Mouse (Mus musculus): Measurements from ENCODE around the gene Fn1. TPM values are rescaled to one million over a fixed set of nuclear protein-coding genes. Genes with fewer than 3 reads are reported as not detected.

The Fn1 gene
- polyA plus RNA-seq, 1 experiment from 2014 or later, result 415 TPM

GRCm38 (mm10) chr1:71570116-71570515 is 82.9 kb downstream of the Fn1 start:
- Histone ChIP-seq H3K4me3 (no peak overlapping the region), H3K9me3 (replicated peaks) (no peaks in the 10 kb centered on the region), H3K27ac (ENCODE audit: poor library complexity, severe bottlenecking) (no peak overlapping the region), H3K4me1 (replicated peaks) (peaks cover 9% of the 10 kb centered on the region; the same call in 1 of the 2 replicates), H3K9ac (no peak overlapping the region), H3K4me2 (no peak overlapping the region), H3K36me3 (peaks cover 82% of the 10 kb centered on the region), H3K27me3 (replicated peaks) (no peaks in the 10 kb centered on the region)
- ATAC-seq (ENCODE audit: insufficient number of reproducible peaks, low FRiP score), result no peak
- 85% methylated on average over 4 of the region's 4 CpGs for WGBS

GRCm38 (mm10) chr1:71567884-71568605 is 85.0 kb downstream of the Fn1 start:
- Histone ChIP-seq H3K9me3 (replicated peaks) (no peaks in the 10 kb centered on the region), H3K4me1 (replicated peaks) (peaks cover 9% of the 10 kb centered on the region; the same call in 1 of the 2 replicates), H3K4me3 (no peak overlapping the region), H3K27me3 (replicated peaks) (no peaks in the 10 kb centered on the region), H3K4me2 (no peak overlapping the region), H3K9ac (no peak overlapping the region), H3K36me3 (peaks cover 88% of the 10 kb centered on the region), H3K27ac (ENCODE audit: poor library complexity, severe bottlenecking) (no peak overlapping the region)
- no peak for ATAC-seq (ENCODE audit: insufficient number of reproducible peaks, low FRiP score)
- WGBS, result 78% methylated on average over 16 of the region's 16 CpGs

GRCm38 (mm10) chr1:71564291-71564690 is 88.7 kb downstream of the Fn1 start:
- Histone ChIP-seq H3K4me3 (no peak overlapping the region), H3K27me3 (replicated peaks) (no peaks in the 10 kb centered on the region), H3K36me3 (peaks cover 87% of the 10 kb centered on the region), H3K4me1 (replicated peaks) (peaks cover 9% of the 10 kb centered on the region; the same call in 1 of the 2 replicates), H3K4me2 (no peak overlapping the region), H3K9me3 (replicated peaks) (peaks cover 5% of the 10 kb centered on the region; the same call in 1 of the 2 replicates), H3K9ac (no peak overlapping the region), H3K27ac (ENCODE audit: poor library complexity, severe bottlenecking) (no peak overlapping the region)
- WGBS, result 91% methylated on average over 7 of the region's 7 CpGs
- no peak for ATAC-seq (ENCODE audit: insufficient number of reproducible peaks, low FRiP score)

GRCm38 (mm10) chr1:71560626-71561025 is 92.4 kb downstream of the Fn1 start:
- H3K4me3 ChIP-seq, result no peak overlapping the region
- ATAC-seq (ENCODE audit: insufficient number of reproducible peaks, low FRiP score), result no peak
- peaks cover 11% of the 10 kb centered on the region for H3K4me1 ChIP-seq (replicated peaks)
- H3K27ac ChIP-seq (ENCODE audit: poor library complexity, severe bottlenecking), result no peak overlapping the region
- 92% methylated on average over 4 of the region's 4 CpGs for WGBS
- peaks cover 5% of the 10 kb centered on the region; the same call in 1 of the 2 replicates for H3K9me3 ChIP-seq (replicated peaks)
- no peak overlapping the region for H3K9ac ChIP-seq
- peaks cover 56% of the 10 kb centered on the region for H3K36me3 ChIP-seq
- no peak overlapping the region for H3K4me2 ChIP-seq
- H3K27me3 ChIP-seq (replicated peaks), result no peaks in the 10 kb centered on the region

- no peaks in the 10 kb centered on the region for H3K27me3 ChIP-seq (replicated peaks)
- H3K4me1 ChIP-seq (replicated peaks), result peaks cover 11% of the 10 kb centered on the region
- WGBS, result under 1% methylated on average over 55 of the region's 55 CpGs
- H3K9me3 ChIP-seq (replicated peaks), result peaks cover 5% of the 10 kb centered on the region; the same call in 1 of the 2 replicates
- H3K4me2 ChIP-seq, result peak within 1 kb of the TSS; percentile 93
- H3K36me3 ChIP-seq, result peaks cover 25% of the 10 kb centered on the region
- peak within 1 kb of the TSS; percentile 67 for H3K27ac ChIP-seq (ENCODE audit: poor library complexity, severe bottlenecking)
- peak within 1 kb of the TSS; percentile 78 for H3K4me3 ChIP-seq
- peak; percentile 100 for ATAC-seq (ENCODE audit: insufficient number of reproducible peaks, low FRiP score)
- H3K9ac ChIP-seq, result peak within 1 kb of the TSS; percentile 88
Observed at GRCm38 (mm10) chr1:71556688-71557612, 96.0 kb downstream of the Fn1 start, which contains the start of gene Atic. Gene Atic (plus strand): TSS chr1:71557150.

GRCm38 (mm10) chr1:71550626-71551195 is 102.3 kb downstream of the Fn1 start:
- no peak for ATAC-seq (ENCODE audit: insufficient number of reproducible peaks, low FRiP score)
- Histone ChIP-seq H3K36me3 (no peaks in the 10 kb centered on the region), H3K9ac (no peak overlapping the region), H3K4me2 (no peak overlapping the region), H3K9me3 (replicated peaks) (no peaks in the 10 kb centered on the region), H3K4me3 (no peak overlapping the region), H3K27me3 (replicated peaks) (no peaks in the 10 kb centered on the region), H3K4me1 (replicated peaks) (0 out of 2 replicates have a peak, but pooled peaks cover 2% of the 10 kb centered on the region), H3K27ac (ENCODE audit: poor library complexity, severe bottlenecking) (no peak overlapping the region)
- 70% methylated on average over 10 of the region's 10 CpGs for WGBS

- no peak overlapping the region for H3K4me2 ChIP-seq
- no peak for ATAC-seq (ENCODE audit: insufficient number of reproducible peaks, low FRiP score)
- H3K9me3 ChIP-seq (replicated peaks), result 0 out of 2 replicates have a peak, but pooled peaks cover 3% of the 10 kb centered on the region
- 78% methylated on average over 3 of the region's 3 CpGs for WGBS
- H3K36me3 ChIP-seq, result no peaks in the 10 kb centered on the region
- no peak overlapping the region for H3K9ac ChIP-seq
- no peaks in the 10 kb centered on the region for H3K4me1 ChIP-seq (replicated peaks)
- no peak overlapping the region for H3K4me3 ChIP-seq
- no peaks in the 10 kb centered on the region for H3K27me3 ChIP-seq (replicated peaks)
- H3K27ac ChIP-seq (ENCODE audit: poor library complexity, severe bottlenecking), result no peak overlapping the region
Observed at GRCm38 (mm10) chr1:71540437-71540836, 112.6 kb downstream of the Fn1 start.

- no peaks in the 10 kb centered on the region for H3K4me1 ChIP-seq (replicated peaks)
- no peak overlapping the region for H3K9ac ChIP-seq
- ATAC-seq (ENCODE audit: insufficient number of reproducible peaks, low FRiP score), result no peak
- H3K36me3 ChIP-seq, result no peaks in the 10 kb centered on the region
- H3K4me2 ChIP-seq, result no peak overlapping the region
- no peaks in the 10 kb centered on the region for H3K27me3 ChIP-seq (replicated peaks)
- no peak overlapping the region for H3K4me3 ChIP-seq
- no peak overlapping the region for H3K27ac ChIP-seq (ENCODE audit: poor library complexity, severe bottlenecking)
- 80% methylated on average over 4 of the region's 4 CpGs for WGBS
- H3K9me3 ChIP-seq (replicated peaks), result 0 out of 2 replicates have a peak, but pooled peaks cover 3% of the 10 kb centered on the region
Observed at GRCm38 (mm10) chr1:71539641-71540040, 113.4 kb downstream of the Fn1 start.

Other genes with a start within 250 kb of the Fn1 start
- 0.03 and 0.04 TPM in 2 replicates for gene Abca12, start 238.3 kb downstream of the Fn1 start, polyA plus RNA-seq (2016; fragmentation: Nextera tagmentation; extraction: Ambion mirVana)
- 40.1 and 44.2 TPM in 2 replicates for gene Atic, start 96.0 kb downstream of the Fn1 start, polyA plus RNA-seq (2016; fragmentation: Nextera tagmentation; extraction: Ambion mirVana)

Data from heart, embryonic 12.5 days (tissue).